Mouse (Mus musculus) ES-Bruce4 (cell line): ENCODE results near the gene Ntrk2. TPM values are rescaled to one million over a fixed set of nuclear protein-coding genes. Genes with fewer than 3 reads are reported as not detected.

Experiments
- H3K27ac ChIP-seq: 2 replicates; pipeline ENCODE4 v1.5.1; 2012; ENCODE audit warnings: low read length, inconsistent platforms; ENCODE audit not compliant: insufficient read depth
- H3K27me3 ChIP-seq: 2 replicates; pipeline ENCODE4 v1.6.1; 2012; ENCODE audit warnings: mild to moderate bottlenecking, low read length, inconsistent platforms; ENCODE audit not compliant: control insufficient read depth, poor library complexity, insufficient read depth, severe bottlenecking
- H3K36me3 ChIP-seq: 2 replicates; pipeline ENCODE4 v1.6.1; 2012; ENCODE audit warnings: inconsistent platforms, mild to moderate bottlenecking, low read length, moderate library complexity; ENCODE audit not compliant: control insufficient read depth, poor library complexity, insufficient read depth, severe bottlenecking
- H3K4me1 ChIP-seq: one replicate; pipeline ENCODE4 v1.8.1; 2011; ENCODE audit warnings: low read length; ENCODE audit not compliant: control insufficient read depth, insufficient read depth
- H3K4me3 ChIP-seq: 2 replicates; pipeline ENCODE4 v1.5.1; 2011; ENCODE audit warnings: low read depth, mild to moderate bottlenecking, low read length
- H3K9ac ChIP-seq: 2 replicates; pipeline ENCODE4 v1.6.1; 2012; ENCODE audit warnings: low read depth, mild to moderate bottlenecking, inconsistent platforms; ENCODE audit not compliant: poor library complexity, severe bottlenecking
- H3K9me3 ChIP-seq: replicated peaks from 2 replicates; pipeline ENCODE4 v1.6.1; 2012; ENCODE audit warnings: mild to moderate bottlenecking, low read length, inconsistent platforms; ENCODE audit not compliant: control insufficient read depth, poor library complexity, insufficient read depth, severe bottlenecking
- CTCF ChIP-seq: IDR thresholded peaks from one replicate; pipeline ENCODE4 v1.8.1; 2011; ENCODE audit warnings: low read depth, low read length
- EP300 ChIP-seq: IDR thresholded peaks from 2 replicates; pipeline ENCODE4 v1.6.1; 2011; ENCODE audit warnings: low read depth, low read length; ENCODE audit not compliant: insufficient read depth
- POLR2A ChIP-seq: IDR thresholded peaks from one replicate; pipeline ENCODE4 v1.8.1; 2011; ENCODE audit warnings: low read length; ENCODE audit not compliant: insufficient read depth
- polyA plus RNA-seq: library from polyadenylated mRNA; stranded (reverse); fragments of >200 nt; gene quantifications from 2 replicates; pipeline ENCODE4 v1.2.4, GENCODE M21; 2011; ENCODE audit warnings: low read depth; ENCODE audit not compliant: missing spikeins, insufficient read depth, insufficient read length

Gene Ntrk2
- polyA plus RNA-seq, 1 experiment, result 1.7 TPM

- no peaks in the 10 kb centered on the region for H3K36me3 ChIP-seq
- H3K4me3 ChIP-seq, result no peak overlapping the region
- H3K27ac ChIP-seq, result no peak overlapping the region
- TF ChIP-seq EP300, result no peak
- TF ChIP-seq CTCF, result no peak
- no peak for TF ChIP-seq POLR2A
- H3K27me3 ChIP-seq, result no peaks in the 10 kb centered on the region
- no peaks in the 10 kb centered on the region for H3K4me1 ChIP-seq
- H3K9me3 ChIP-seq, result peaks cover 5% of the 10 kb centered on the region
- no peak overlapping the region for H3K9ac ChIP-seq
Observed at GRCm38 (mm10) chr13:58886108-58886507, 79.7 kb downstream of the Ntrk2 start.

GRCm38 (mm10) chr13:58896254-58896910, 90.0 kb downstream of the Ntrk2 start:
- Histone ChIP-seq H3K27me3 (no peaks in the 10 kb centered on the region), H3K4me3 (no peak overlapping the region), H3K36me3 (no peaks in the 10 kb centered on the region), H3K4me1 (no peaks in the 10 kb centered on the region), H3K27ac (no peak overlapping the region), H3K9ac (no peak overlapping the region), H3K9me3 (no peaks in the 10 kb centered on the region)
- TF ChIP-seq EP300 (no peak), CTCF (no peak), POLR2A (no peak)

GRCm38 (mm10) chr13:58899337-58899736, 93.0 kb downstream of the Ntrk2 start:
- Histone ChIP-seq H3K9me3 (no peaks in the 10 kb centered on the region), H3K27ac (no peak overlapping the region), H3K4me3 (no peak overlapping the region), H3K27me3 (no peaks in the 10 kb centered on the region), H3K4me1 (no peaks in the 10 kb centered on the region), H3K9ac (no peak overlapping the region), H3K36me3 (no peaks in the 10 kb centered on the region)
- TF ChIP-seq POLR2A (no peak), CTCF (no peak), EP300 (no peak)

- Histone ChIP-seq H3K9me3 (no peaks in the 10 kb centered on the region), H3K27ac (no peak overlapping the region), H3K4me3 (no peak overlapping the region), H3K27me3 (no peaks in the 10 kb centered on the region), H3K36me3 (no peaks in the 10 kb centered on the region), H3K9ac (no peak overlapping the region), H3K4me1 (no peaks in the 10 kb centered on the region)
- no peak for TF ChIP-seq EP300
- no peak for TF ChIP-seq POLR2A
- no peak for TF ChIP-seq CTCF
Observed at GRCm38 (mm10) chr13:58902313-58902712, 95.9 kb downstream of the Ntrk2 start.

- no peak overlapping the region for H3K4me3 ChIP-seq
- peak overlapping the region; percentile 29 for H3K27ac ChIP-seq
- H3K27me3 ChIP-seq, result no peaks in the 10 kb centered on the region
Observed at GRCm38 (mm10) chr13:58904742-58905735, 98.7 kb downstream of the Ntrk2 start.

More at GRCm38 (mm10) chr13:58904742-58905735, 98.7 kb downstream of the Ntrk2 start:
- no peak overlapping the region for H3K9ac ChIP-seq
- no peaks in the 10 kb centered on the region for H3K9me3 ChIP-seq
- H3K36me3 ChIP-seq, result no peaks in the 10 kb centered on the region
- H3K4me1 ChIP-seq, result no peaks in the 10 kb centered on the region
- TF ChIP-seq POLR2A, result no peak
- TF ChIP-seq EP300, result 0 out of 2 replicates have a peak, but pooled peaks have one; percentile 12
- no peak for TF ChIP-seq CTCF
